In the genomic region with DNA sequence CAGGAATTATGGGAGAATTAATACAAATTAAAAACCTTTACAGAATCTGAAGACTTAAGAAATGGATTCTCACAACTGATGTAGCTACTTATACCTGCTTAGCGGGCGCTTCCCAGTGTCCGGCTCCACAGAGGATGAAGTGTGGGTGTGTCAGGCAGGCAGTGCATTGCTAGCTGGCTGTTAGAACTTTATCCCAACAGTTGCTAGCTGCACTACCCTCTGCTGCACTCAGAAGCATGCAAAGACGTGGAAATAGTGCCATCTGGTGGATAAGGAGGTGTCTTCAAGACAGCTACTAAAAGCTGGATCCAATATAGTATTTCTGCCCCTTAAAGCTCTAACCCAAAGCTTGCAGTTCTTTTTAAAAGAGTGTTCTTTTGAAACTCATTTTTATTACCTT, we compare ENCODE assay signal across 7 mouse cellular contexts. TPM values are rescaled to one million over a fixed set of nuclear protein-coding genes. Genes with fewer than 3 reads are reported as not detected.
DNase-seq lines count a peak whose midpoint lies in the region; ATAC-seq lines count a peak whose summit lies in the region.

No protein-coding gene starts in this region.

- peak; percentile 82 for DNase-seq in adrenal gland, adult 2 months
- peak; percentile 97 for DNase-seq in embryo, embryonic 10.5 days (ENCODE audit: low spot score)
- DNase-seq in gastrocnemius, postnatal 25 days = peak; percentile 32
- DNase-seq in left cerebral cortex, adult 9 months (ENCODE audit: low spot score in 2 of 2) = peak; percentile 39 to 81
- DNase-seq in right cerebral cortex, postnatal 36 days (ENCODE audit: low spot score in 2 of 2) = peak; percentile 33 to 62

- ATAC-seq in inflammation-experienced regulatory T-cells, adult 6 months = peak; percentile 76
- ATAC-seq in megakaryocyte progenitor cell, adult 5-6 weeks (replicated peaks; ENCODE audit: poor library complexity) = peak; percentile 89

RNA-seq across cellular contexts. Expression of a gene that starts 0.9 kb away (rescaled TPM):
- not detected for total RNA-seq in adrenal gland, adult 2 months (2021)
- not detected in 2 replicates for polyA plus RNA-seq in adrenal gland, adult 2 months (2012; rRNA removed)
- total RNA-seq in gastrocnemius, postnatal 25 days (2021) = not detected
- not detected for polyA plus RNA-seq in inflammation-experienced regulatory T-cells, adult 6 months (2017; shearing (Covaris generic))
- total RNA-seq in megakaryocyte progenitor cell, adult 5-6 weeks (2015) = not detected in 2 replicates
- total RNA-seq in megakaryocyte progenitor cell, adult 5-6 weeks (2017) = not detected in 2 replicates

RNA-seq across cellular contexts. Expression of a gene that starts 10.4 kb away (rescaled TPM):
- total RNA-seq in adrenal gland, adult 2 months (2021) = 100 to 1,000 TPM in 1 of 2 experiments, 10 to 100 TPM in 1; 89.7 to 157 TPM
- 2.0 and 2.2 TPM in 2 replicates for polyA plus RNA-seq in adrenal gland, adult 2 months (2012; rRNA removed)
- 10 to 100 TPM; 10.3 to 16.3 TPM for total RNA-seq in gastrocnemius, postnatal 25 days (2021)
- polyA plus RNA-seq in inflammation-experienced regulatory T-cells, adult 6 months (2017; shearing (Covaris generic)) = not detected
- total RNA-seq in megakaryocyte progenitor cell, adult 5-6 weeks (2015) = not detected in 2 replicates
- total RNA-seq in megakaryocyte progenitor cell, adult 5-6 weeks (2017) = not detected in 2 replicates

RNA-seq across cellular contexts. Expression of a gene that starts 42.2 kb away (rescaled TPM):
- not detected for total RNA-seq in adrenal gland, adult 2 months (2021)
- polyA plus RNA-seq in adrenal gland, adult 2 months (2012; rRNA removed) = not detected in 2 replicates
- total RNA-seq in gastrocnemius, postnatal 25 days (2021) = not detected
- not detected for polyA plus RNA-seq in inflammation-experienced regulatory T-cells, adult 6 months (2017; shearing (Covaris generic))
- not detected in 2 replicates for total RNA-seq in megakaryocyte progenitor cell, adult 5-6 weeks (2015)
- total RNA-seq in megakaryocyte progenitor cell, adult 5-6 weeks (2017) = not detected in 2 replicates

RNA-seq across cellular contexts. Expression of a gene that starts 48.2 kb away (rescaled TPM):
- total RNA-seq in adrenal gland, adult 2 months (2021) = under 1 TPM; 0.55 TPM
- 1.7 and 2.5 TPM in 2 replicates for polyA plus RNA-seq in adrenal gland, adult 2 months (2012; rRNA removed)
- total RNA-seq in gastrocnemius, postnatal 25 days (2021) = not detected
- polyA plus RNA-seq in inflammation-experienced regulatory T-cells, adult 6 months (2017; shearing (Covaris generic)) = not detected
- total RNA-seq in megakaryocyte progenitor cell, adult 5-6 weeks (2015) = 1.5 and 2.1 TPM in 2 replicates
- 1.4 and 1.6 TPM in 2 replicates for total RNA-seq in megakaryocyte progenitor cell, adult 5-6 weeks (2017)

Comparison
In these comparisons a context has a peak if more than half of its experiments do, and no peak if none do; other contexts are left out.
1. Peak in every context shown above with its lines: DNase-seq and ATAC-seq.
2. DNase-seq: peak in every context shown above with its lines; median percentile 97 in embryo, embryonic 10.5 days; 82 in adrenal gland, adult 2 months; 60 in left cerebral cortex, adult 9 months; 48 in right cerebral cortex, postnatal 36 days; 32 in gastrocnemius, postnatal 25 days.
3. RNA of a gene that starts 10.4 kb away (total RNA-seq): 89.7 to 157 TPM in adrenal gland, adult 2 months and 10.3 to 16.3 TPM in gastrocnemius, postnatal 25 days; not detected in megakaryocyte progenitor cell, adult 5-6 weeks; every median in the first group is over 10 times any median in the second.